Mouse (Mus musculus) liver, embryonic 14.5 days (tissue): ENCODE measurements around the gene Qsox1.

ENCODE experiments used
- CTCF ChIP-seq: IDR thresholded peaks from 2 replicates; pipeline ENCODE4 v1.5.1; 2016; ENCODE audit warnings: antibody characterized with exemption, low read depth, control low read depth
- EP300 ChIP-seq: IDR thresholded peaks from 2 replicates; pipeline ENCODE4 v1.6.1; 2016; ENCODE audit warnings: antibody characterized with exemption, low read depth

DNA sequence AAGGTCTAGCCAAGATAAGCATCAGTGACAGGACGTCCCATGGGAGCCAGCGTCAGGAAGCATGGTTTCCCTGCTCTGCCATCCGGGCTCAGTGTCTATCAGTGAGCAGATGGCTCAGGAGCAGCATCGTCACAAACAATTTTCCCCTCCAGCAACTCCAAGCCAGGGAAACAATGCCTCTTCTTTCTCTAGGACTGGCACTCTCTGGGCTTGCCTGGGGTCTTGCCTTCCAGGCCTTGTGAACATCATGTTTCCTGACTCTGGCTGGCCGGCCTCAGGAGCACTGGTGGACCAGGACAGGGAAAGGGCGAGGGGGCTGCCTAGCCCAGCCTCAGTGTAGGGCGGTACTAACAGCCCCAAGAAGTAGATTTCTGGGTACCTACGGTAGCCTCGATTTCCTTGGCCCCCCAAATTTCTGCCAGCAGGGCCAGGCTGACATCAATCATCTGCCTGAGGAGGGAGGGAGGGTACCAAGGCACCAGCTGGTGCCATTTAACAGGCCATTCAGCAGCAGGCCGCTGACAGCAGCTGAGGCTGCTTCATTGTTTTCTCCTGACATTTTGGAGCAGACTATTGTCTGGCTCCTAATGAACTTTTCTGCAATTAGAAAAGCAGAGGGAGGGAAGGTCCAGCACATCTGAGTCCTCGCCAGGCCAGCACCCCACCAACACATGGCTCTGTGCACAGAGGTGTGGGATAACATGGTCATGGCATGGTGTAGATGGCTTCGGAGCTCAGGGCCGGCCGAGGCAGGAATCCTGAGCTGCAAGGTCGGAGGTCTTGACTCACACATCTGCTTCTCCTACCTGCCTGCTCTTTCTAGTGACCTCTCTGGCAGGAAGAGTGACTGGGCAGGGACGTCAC, 22.3 kb downstream of the Qsox1 start:
- no peak for TF ChIP-seq CTCF
- TF ChIP-seq EP300 = no peak
